Mouse (Mus musculus): ENCODE data around the gene Scd1. TPM values are rescaled to one million over a fixed set of nuclear protein-coding genes. Genes with fewer than 3 reads are reported as not detected.

The Scd1 gene
- polyA plus RNA-seq, 1 experiment = 160 TPM

DNA sequence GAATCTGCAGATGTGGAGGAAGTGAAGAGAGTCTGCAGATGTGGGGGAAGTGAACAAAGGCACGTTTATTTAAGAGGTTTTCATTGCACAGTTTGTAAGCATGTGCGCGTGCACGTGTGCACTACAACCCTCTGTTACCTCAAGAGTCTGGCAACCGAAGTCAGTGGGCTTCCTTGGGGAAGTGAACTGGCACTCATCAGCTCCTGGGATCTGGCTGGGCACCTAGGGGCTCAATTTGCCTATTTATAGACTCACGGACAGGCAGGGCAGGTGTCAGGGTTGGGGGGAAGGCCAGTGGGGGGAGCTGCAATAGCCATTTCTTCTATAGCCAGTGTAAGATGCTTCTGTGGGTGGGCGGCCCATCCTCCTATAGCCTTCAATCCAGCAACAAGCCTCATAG lies 55.9 kb downstream of the Scd1 start:
- no peak for DNase-seq
- WGBS = 85% methylated on average over 7 of the region's 7 CpGs
- no peak overlapping the region for H3K4me3 ChIP-seq (replicated peaks; ENCODE audit: insufficient read depth, low read depth, low read length)
- no peaks in the 10 kb centered on the region for H3K27me3 ChIP-seq (ENCODE audit: control insufficient read depth, insufficient read depth, low read length)
- H3K4me1 ChIP-seq (ENCODE audit: control insufficient read depth, insufficient read depth, low read length) = no peaks in the 10 kb centered on the region
- TF ChIP-seq POLR2A (IDR thresholded peaks at IDR 0.05; ENCODE audit: borderline replicate concordance, insufficient read depth, low read length) (no peak), CTCF (IDR thresholded peaks at IDR 0.05; ENCODE audit: borderline replicate concordance, insufficient read depth, low read depth, low read length) (no peak)
- H3K27ac ChIP-seq (ENCODE audit: insufficient read depth, low read length) = no peak overlapping the region

DNA sequence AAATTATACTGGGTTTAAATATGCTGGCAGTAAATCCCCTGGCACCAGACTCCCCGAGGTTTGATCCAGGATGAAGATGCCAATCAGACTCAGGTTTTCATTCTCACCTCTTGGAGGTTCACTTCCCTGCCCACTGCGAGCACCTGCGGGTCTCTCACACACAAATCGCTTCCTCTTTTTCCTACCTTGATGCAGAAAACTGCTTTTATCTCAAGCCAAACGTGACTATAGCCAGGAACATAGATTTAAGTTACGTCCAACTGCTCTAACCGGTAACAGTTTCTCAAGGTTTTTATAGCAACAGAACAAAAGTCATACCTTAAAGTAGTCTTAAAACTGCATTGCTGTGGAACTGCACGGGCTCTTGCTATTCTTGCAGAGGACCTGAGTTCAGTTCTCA lies 58.0 kb downstream of the Scd1 start:
- Histone ChIP-seq H3K4me3 (replicated peaks; ENCODE audit: insufficient read depth, low read depth, low read length) (no peak overlapping the region), H3K27me3 (ENCODE audit: control insufficient read depth, insufficient read depth, low read length) (no peaks in the 10 kb centered on the region), H3K4me1 (ENCODE audit: control insufficient read depth, insufficient read depth, low read length) (no peaks in the 10 kb centered on the region), H3K27ac (ENCODE audit: insufficient read depth, low read length) (no peak overlapping the region)
- DNase-seq = no peak
- WGBS = 89% methylated on average over 8 of the region's 8 CpGs
- TF ChIP-seq POLR2A (IDR thresholded peaks at IDR 0.05; ENCODE audit: borderline replicate concordance, insufficient read depth, low read length) = no peak
- no peak for TF ChIP-seq CTCF (IDR thresholded peaks at IDR 0.05; ENCODE audit: borderline replicate concordance, insufficient read depth, low read depth, low read length)

Other genes starting within 250 kb of the Scd1 start
- 5.3 and 8.2 TPM in 2 replicates for gene Pkd2l1, start 215.4 kb downstream of the Scd1 start, polyA plus RNA-seq (2012; rRNA removed)
- 20.5 and 20.9 TPM in 2 replicates for gene Scd3, start 204.6 kb downstream of the Scd1 start, polyA plus RNA-seq (2012; rRNA removed)
- 695 and 743 TPM in 2 replicates for gene Scd2, start 114.2 kb downstream of the Scd1 start, polyA plus RNA-seq (2012; rRNA removed)
- gene Scd4, start 74.8 kb downstream of the Scd1 start, polyA plus RNA-seq (2012; rRNA removed) = 0.18 and 0.22 TPM in 2 replicates
- 0.38 and 0.47 TPM in 2 replicates for gene Wnt8b, start 85.6 kb upstream of the Scd1 start, polyA plus RNA-seq (2012; rRNA removed)
- 0.57 and 0.62 TPM in 2 replicates for gene Sec31b, start 138.0 kb upstream of the Scd1 start, polyA plus RNA-seq (2012; rRNA removed)
- gene Gm20538, start 145.0 kb upstream of the Scd1 start, polyA plus RNA-seq (2012; rRNA removed) = not detected in 2 replicates
- 798 and 861 TPM in 2 replicates for gene Ndufb8, start 147.6 kb upstream of the Scd1 start, polyA plus RNA-seq (2012; rRNA removed)
- 26.2 and 26.7 TPM in 2 replicates for gene Hif1an, start 155.0 kb upstream of the Scd1 start, polyA plus RNA-seq (2012; rRNA removed)

Data from cerebellum, adult 2 months (tissue).